Mouse (Mus musculus) intestine, embryonic 15.5 days (tissue): ENCODE results near the gene Slc30a3. TPM values are rescaled to one million over a fixed set of nuclear protein-coding genes. Genes with fewer than 3 reads are reported as not detected.
A peak's percentile ranks its signal among the peaks of the same experiment; 100 is the strongest.

ENCODE experiments used
- ATAC-seq: fragments of 200-750 bp; cut with Nextera tagmentation; 2 replicates; pipeline ENCODE4 v1.8.0; 2017; ENCODE audit warnings: moderate TSS enrichment, moderate library complexity
- H3K27ac ChIP-seq: fragments of 300-500 bp; sonication (generic); 2 replicates; pipeline ENCODE4 v1.5.1; 2015; ENCODE audit warnings: mild to moderate bottlenecking, inconsistent platforms
- H3K27me3 ChIP-seq: fragments of 300-500 bp; sonication (generic); replicated peaks from 2 replicates; pipeline ENCODE4 v1.6.1; 2015; ENCODE audit warnings: inconsistent platforms
- H3K36me3 ChIP-seq: fragments of 300-500 bp; sonication (generic); 2 replicates; pipeline ENCODE4 v1.6.1; 2015; ENCODE audit warnings: inconsistent platforms
- H3K4me1 ChIP-seq: fragments of 300-500 bp; sonication (generic); replicated peaks from 2 replicates; pipeline ENCODE4 v1.6.1; 2015; ENCODE audit warnings: inconsistent platforms
- H3K4me2 ChIP-seq: fragments of 300-500 bp; sonication (generic); replicated peaks from 2 replicates; pipeline ENCODE4 v1.6.1; 2015; ENCODE audit warnings: mild to moderate bottlenecking, inconsistent platforms
- H3K4me3 ChIP-seq: fragments of 300-500 bp; sonication (generic); replicated peaks from 2 replicates; pipeline ENCODE4 v1.5.1; 2015; ENCODE audit warnings: inconsistent platforms
- H3K9ac ChIP-seq: fragments of 300-500 bp; sonication (generic); 2 replicates; pipeline ENCODE4 v1.6.1; 2015; ENCODE audit warnings: inconsistent platforms
- H3K9me3 ChIP-seq: fragments of 300-500 bp; sonication (generic); 2 replicates; pipeline ENCODE4 v1.6.1; 2016; ENCODE audit warnings: inconsistent platforms
- WGBS: fragments of 180-500 bp; shearing (Covaris S2); methylation state at CpG from one replicate; pipeline ENCODE4 v1.1.7; 2015; 5-methylcytosine and 5-hydroxymethylcytosine counted together
- polyA plus RNA-seq: library from polyadenylated mRNA; unstranded; fragments of >200 nt; fragmentation: Nextera tagmentation; extraction: Ambion mirVana; gene quantifications from 2 replicates; pipeline ENCODE4 v1.2.1, GENCODE M21; 2015

Gene Slc30a3
- polyA plus RNA-seq, 1 experiment from 2014 or later = 0.26 TPM

- Histone ChIP-seq H3K4me3 (no peak overlapping the region), H3K36me3 (no peaks in the 10 kb centered on the region), H3K4me1 (no peaks in the 10 kb centered on the region), H3K27me3 (peaks cover 45% of the 10 kb centered on the region), H3K9me3 (no peaks in the 10 kb centered on the region), H3K9ac (no peak overlapping the region), H3K4me2 (no peak overlapping the region), H3K27ac (no peak overlapping the region)
- 76% methylated on average over 2 of the region's 2 CpGs for WGBS
- no peak for ATAC-seq
These were observed 20.9 kb downstream of the Slc30a3 start for GRCm38 (mm10) chr5:31087131-31087530.

GRCm38 (mm10) chr5:31086606-31087005, 21.4 kb downstream of the Slc30a3 start:
- Histone ChIP-seq H3K4me2 (no peak overlapping the region), H3K27ac (no peak overlapping the region), H3K27me3 (peaks cover 40% of the 10 kb centered on the region), H3K4me1 (no peaks in the 10 kb centered on the region), H3K9ac (no peak overlapping the region), H3K4me3 (no peak overlapping the region), H3K36me3 (no peaks in the 10 kb centered on the region), H3K9me3 (no peaks in the 10 kb centered on the region)
- WGBS = 32% methylated on average over 7 of the region's 7 CpGs
- 0 out of 2 replicates have a peak, but pooled peaks have one; percentile 35 for ATAC-seq

- 26% methylated on average over 8 of the region's 8 CpGs for WGBS
- H3K9ac ChIP-seq = no peak overlapping the region
- H3K4me1 ChIP-seq = no peaks in the 10 kb centered on the region; the same call in 1 of the 2 replicates
- 0 out of 2 replicates have a peak, but pooled peaks cover 3% of the 10 kb centered on the region for H3K36me3 ChIP-seq
- H3K27ac ChIP-seq = no peak overlapping the region
- peaks cover 15% of the 10 kb centered on the region for H3K27me3 ChIP-seq
- H3K9me3 ChIP-seq = no peaks in the 10 kb centered on the region
- H3K4me2 ChIP-seq = no peak overlapping the region
- H3K4me3 ChIP-seq = no peak overlapping the region
- no peak for ATAC-seq
These were observed 24.1 kb downstream of the Slc30a3 start for GRCm38 (mm10) chr5:31083949-31084348.

- H3K4me1 ChIP-seq = no peaks in the 10 kb centered on the region; the same call in 1 of the 2 replicates
- H3K4me2 ChIP-seq = no peak overlapping the region; the same call in 1 of the 2 replicates
- 0 out of 2 replicates have a peak, but pooled peaks cover 4% of the 10 kb centered on the region for H3K36me3 ChIP-seq
- no peak for ATAC-seq
- WGBS = 23% methylated on average over 12 of the region's 12 CpGs
- peaks cover 7% of the 10 kb centered on the region; the same call in 1 of the 2 replicates for H3K27me3 ChIP-seq
- H3K27ac ChIP-seq = no peak overlapping the region
- H3K9ac ChIP-seq = no peak overlapping the region
- no peaks in the 10 kb centered on the region for H3K9me3 ChIP-seq
- H3K4me3 ChIP-seq = no peak overlapping the region
These were observed 25.0 kb downstream of the Slc30a3 start for GRCm38 (mm10) chr5:31082935-31083625.

- no peaks in the 10 kb centered on the region for H3K9me3 ChIP-seq
These were observed 25.7 kb downstream of the Slc30a3 start for GRCm38 (mm10) chr5:31082355-31082754.

GRCm38 (mm10) chr5:31081386-31081785, 26.7 kb downstream of the Slc30a3 start:
- WGBS = 84% methylated on average over 3 of the region's 3 CpGs
- Histone ChIP-seq H3K4me1 (no peaks in the 10 kb centered on the region; the same call in 1 of the 2 replicates), H3K27me3 (0 out of 2 replicates have a peak, but pooled peaks cover 3% of the 10 kb centered on the region), H3K9me3 (no peaks in the 10 kb centered on the region), H3K4me2 (no peak overlapping the region), H3K36me3 (peaks cover 16% of the 10 kb centered on the region), H3K4me3 (no peak overlapping the region), H3K27ac (no peak overlapping the region), H3K9ac (no peak overlapping the region)
- no peak for ATAC-seq

More at GRCm38 (mm10) chr5:31082355-31082754, 25.7 kb downstream of the Slc30a3 start:
- no peaks in the 10 kb centered on the region; the same call in 1 of the 2 replicates for H3K4me1 ChIP-seq
- no peak overlapping the region for H3K4me2 ChIP-seq
- no peak overlapping the region for H3K4me3 ChIP-seq
- H3K36me3 ChIP-seq = peaks cover 12% of the 10 kb centered on the region; the same call in 1 of the 2 replicates
- 0 out of 2 replicates have a peak, but pooled peaks cover 3% of the 10 kb centered on the region for H3K27me3 ChIP-seq
- WGBS = 19% methylated on average over 5 of the region's 5 CpGs
- no peak overlapping the region for H3K27ac ChIP-seq
- no peak overlapping the region for H3K9ac ChIP-seq
- no peak for ATAC-seq

GRCm38 (mm10) chr5:31080795-31081164, 27.3 kb downstream of the Slc30a3 start:
- Histone ChIP-seq H3K9me3 (no peaks in the 10 kb centered on the region), H3K27me3 (0 out of 2 replicates have a peak, but pooled peaks cover 3% of the 10 kb centered on the region), H3K27ac (no peak overlapping the region), H3K36me3 (peaks cover 20% of the 10 kb centered on the region), H3K4me1 (no peaks in the 10 kb centered on the region; the same call in 1 of the 2 replicates), H3K9ac (no peak overlapping the region), H3K4me2 (no peak overlapping the region), H3K4me3 (no peak overlapping the region)
- WGBS = 61% methylated on average over 3 of the region's 3 CpGs
- ATAC-seq = no peak

GRCm38 (mm10) chr5:31080059-31080794, 27.8 kb downstream of the Slc30a3 start:
- Histone ChIP-seq H3K36me3 (peaks cover 23% of the 10 kb centered on the region), H3K9ac (no peak overlapping the region), H3K9me3 (no peaks in the 10 kb centered on the region), H3K27me3 (0 out of 2 replicates have a peak, but pooled peaks cover 3% of the 10 kb centered on the region), H3K27ac (no peak overlapping the region), H3K4me3 (no peak overlapping the region), H3K4me1 (no peaks in the 10 kb centered on the region; the same call in 1 of the 2 replicates), H3K4me2 (no peak overlapping the region)
- no peak for ATAC-seq
- 73% methylated on average over 13 of the region's 13 CpGs for WGBS

GRCm38 (mm10) chr5:31076346-31076745, 31.7 kb downstream of the Slc30a3 start:
- WGBS = 88% methylated on average over 13 of the region's 13 CpGs
- ATAC-seq = no peak
- Histone ChIP-seq H3K27me3 (no peaks in the 10 kb centered on the region), H3K4me1 (no peaks in the 10 kb centered on the region; the same call in 1 of the 2 replicates), H3K4me3 (no peak overlapping the region), H3K27ac (no peak overlapping the region), H3K4me2 (no peak overlapping the region), H3K9me3 (no peaks in the 10 kb centered on the region), H3K9ac (no peak overlapping the region), H3K36me3 (peaks cover 57% of the 10 kb centered on the region)

GRCm38 (mm10) chr5:31073176-31073575, 34.9 kb downstream of the Slc30a3 start:
- no peak for ATAC-seq
- Histone ChIP-seq H3K27ac (no peak overlapping the region), H3K4me2 (no peak overlapping the region), H3K9ac (no peak overlapping the region), H3K4me1 (no peaks in the 10 kb centered on the region), H3K27me3 (no peaks in the 10 kb centered on the region), H3K36me3 (peaks cover 79% of the 10 kb centered on the region), H3K9me3 (no peaks in the 10 kb centered on the region), H3K4me3 (no peak overlapping the region)
- WGBS = 91% methylated on average over 12 of the region's 12 CpGs

- Histone ChIP-seq H3K4me3 (no peak overlapping the region), H3K4me2 (no peak overlapping the region), H3K9ac (no peak overlapping the region), H3K9me3 (no peaks in the 10 kb centered on the region), H3K4me1 (no peaks in the 10 kb centered on the region), H3K27me3 (no peaks in the 10 kb centered on the region), H3K27ac (no peak overlapping the region), H3K36me3 (peaks cover 74% of the 10 kb centered on the region)
- ATAC-seq = no peak
- 90% methylated on average over 11 of the region's 11 CpGs for WGBS
These were observed 36.2 kb downstream of the Slc30a3 start for GRCm38 (mm10) chr5:31071821-31072220.

- no peak overlapping the region for H3K9ac ChIP-seq
- 79% methylated on average over 2 of the region's 2 CpGs for WGBS
- no peak overlapping the region for H3K27ac ChIP-seq
- H3K27me3 ChIP-seq = no peaks in the 10 kb centered on the region
- no peak overlapping the region for H3K4me2 ChIP-seq
- peaks cover 75% of the 10 kb centered on the region for H3K36me3 ChIP-seq
- no peaks in the 10 kb centered on the region for H3K4me1 ChIP-seq
- H3K9me3 ChIP-seq = no peaks in the 10 kb centered on the region
- no peak overlapping the region for H3K4me3 ChIP-seq
- ATAC-seq = no peak
These were observed 37.0 kb downstream of the Slc30a3 start for GRCm38 (mm10) chr5:31071059-31071458.
